9 mouse cellular contexts compared by ENCODE assay signal in genomic region chr14:118157146-118157545, GRCm38 (mm10). TPM values are rescaled to one million over a fixed set of nuclear protein-coding genes. Genes with fewer than 3 reads are reported as not detected.
DNase-seq lines count a peak whose midpoint lies in the region; ATAC-seq lines count a peak whose summit lies in the region.
"Had no signal": no experiment of that assay in that cellular context is flagged by ENCODE, and none has a peak within 500 bp of the region (broad histone marks: within the 10 kb centered on the region; RNA-seq: fewer than 3 reads in every experiment).

No protein-coding gene starts in this region.

- peak; percentile 47; the same call in 1 of the 2 replicates for ATAC-seq in midbrain, embryonic 11.5 days (ENCODE audit: low FRiP score)
- ATAC-seq in midbrain, embryonic 15.5 days (replicated peaks): no peak
- ATAC-seq in granulocyte monocyte progenitor cell, adult 5-6 weeks (replicated peaks; ENCODE audit: poor library complexity, severe bottlenecking): peak; percentile 81

- H3K9me3 ChIP-seq in midbrain, embryonic 11.5 days (ENCODE audit: control insufficient read depth, low read length): no peaks in the 10 kb centered on the region
- no peaks in the 10 kb centered on the region for H3K9me3 ChIP-seq in midbrain, embryonic 15.5 days
- H3K9me3 ChIP-seq: heart, embryonic 15.5 days had no signal

- 23% methylated on average over 5 of the region's 5 CpGs for WGBS in midbrain, embryonic 11.5 days
- WGBS in midbrain, embryonic 15.5 days: 22% methylated on average over 5 of the region's 5 CpGs

- no peak overlapping the region for H3K27ac ChIP-seq in midbrain, embryonic 11.5 days (ENCODE audit: low read depth, low read length)
- no peak overlapping the region for H3K27ac ChIP-seq in midbrain, embryonic 15.5 days
- H3K27ac ChIP-seq: heart, embryonic 15.5 days had no signal

- no peak overlapping the region for H3K9ac ChIP-seq in midbrain, embryonic 11.5 days (ENCODE audit: low read length)
- H3K9ac ChIP-seq in midbrain, embryonic 15.5 days: no peak overlapping the region
- H3K9ac ChIP-seq: heart, embryonic 15.5 days had no signal

- no peak overlapping the region for H3K4me2 ChIP-seq in midbrain, embryonic 11.5 days
- no peak overlapping the region for H3K4me2 ChIP-seq in midbrain, embryonic 15.5 days
- H3K4me2 ChIP-seq: heart, embryonic 15.5 days had no signal

- H3K4me3 ChIP-seq in midbrain, embryonic 11.5 days (ENCODE audit: low read depth, low read length): no peak overlapping the region
- H3K4me3 ChIP-seq in midbrain, embryonic 15.5 days: no peak overlapping the region
- H3K4me3 ChIP-seq: heart, embryonic 15.5 days had no signal

- H3K36me3 ChIP-seq in midbrain, embryonic 11.5 days (ENCODE audit: control insufficient read depth, insufficient read depth, low read length): peaks cover 14% of the 10 kb centered on the region
- peaks cover 14% of the 10 kb centered on the region; the same call in 1 of the 2 replicates for H3K36me3 ChIP-seq in midbrain, embryonic 15.5 days (replicated peaks)

- DNase-seq in cerebellum, adult 11 months: peak; percentile 28
- DNase-seq in cerebellum, adult 9-11 months: no peak
- DNase-seq in midbrain, embryonic 11.5 days (ENCODE audit: low spot score, missing footprints): peak; percentile 97
- peak; percentile 13 for DNase-seq in c-Kit-positive CD71-negative TER-119-negative erythroid progenitor cells, embryonic 14.5 days (ENCODE audit: low read depth)
- DNase-seq in lung, adult 18-20 months: peak; percentile 31 to 50
- DNase-seq in right cerebral cortex, postnatal 4 days: peak; percentile 72

- H3K4me1 ChIP-seq in midbrain, embryonic 11.5 days (ENCODE audit: control insufficient read depth, insufficient read depth, low read length): no peaks in the 10 kb centered on the region
- no peaks in the 10 kb centered on the region for H3K4me1 ChIP-seq in midbrain, embryonic 15.5 days
- H3K4me1 ChIP-seq: heart, embryonic 15.5 days had no signal

- no peaks in the 10 kb centered on the region for H3K27me3 ChIP-seq in midbrain, embryonic 11.5 days (ENCODE audit: control insufficient read depth, insufficient read depth, low read length)
- no peaks in the 10 kb centered on the region for H3K27me3 ChIP-seq in midbrain, embryonic 15.5 days (replicated peaks)
- H3K27me3 ChIP-seq: heart, embryonic 15.5 days had no signal

RNA-seq across cellular contexts. Expression of gene Gpr180, which starts 20.2 kb away (rescaled TPM):
- polyA plus RNA-seq in midbrain, embryonic 11.5 days (2014; fragmentation: Nextera tagmentation; extraction: Ambion mirVana): 29.5 and 32.3 TPM in 2 replicates
- 43.8 and 44.0 TPM in 2 replicates for polyA plus RNA-seq in midbrain, embryonic 15.5 days (2015; fragmentation: Nextera tagmentation; extraction: Ambion mirVana)
- total RNA-seq in granulocyte monocyte progenitor cell, adult 5-6 weeks (2014; fragmentation: Nextera tagmentation): 15.0 and 29.7 TPM in 2 replicates
- 10.3 and 12.7 TPM in 2 replicates for total RNA-seq in granulocyte monocyte progenitor cell, adult 5-6 weeks (2017)

RNA-seq across cellular contexts. Expression of gene Tgds, which starts 24.6 kb away (rescaled TPM):
- 28.7 and 29.5 TPM in 2 replicates for polyA plus RNA-seq in midbrain, embryonic 11.5 days (2014; fragmentation: Nextera tagmentation; extraction: Ambion mirVana)
- polyA plus RNA-seq in midbrain, embryonic 15.5 days (2015; fragmentation: Nextera tagmentation; extraction: Ambion mirVana): 16.8 TPM in 2 replicates
- total RNA-seq in granulocyte monocyte progenitor cell, adult 5-6 weeks (2014; fragmentation: Nextera tagmentation): 14.2 and 34.4 TPM in 2 replicates
- total RNA-seq in granulocyte monocyte progenitor cell, adult 5-6 weeks (2017): 18.0 and 31.4 TPM in 2 replicates
